Mouse (Mus musculus): ENCODE data around the gene Mid2. TPM values are rescaled to one million over a fixed set of nuclear protein-coding genes. Genes with fewer than 3 reads are reported as not detected.
A peak's percentile ranks its signal among the peaks of the same experiment; 100 is the strongest.

Mid2 gene
- 2.4 and 3.7 TPM in 2 replicates for polyA plus RNA-seq (2014; fragmentation: Nextera tagmentation; extraction: Ambion mirVana)

- H3K4me2 ChIP-seq (ENCODE audit: low read length): peak within 1 kb of the TSS; percentile 69
- no peaks in the 10 kb centered on the region for H3K4me1 ChIP-seq (ENCODE audit: control insufficient read depth, insufficient read depth, low read length)
- WGBS: 29% methylated on average over 22 of the region's 68 CpGs
- H3K9ac ChIP-seq (ENCODE audit: low read length): peak within 1 kb of the TSS; percentile 66
- 0 out of 2 replicates have a peak within 1 kb of the TSS, but pooled peaks have one; percentile 5 for H3K27ac ChIP-seq (ENCODE audit: low read depth, low read length)
- H3K4me3 ChIP-seq (ENCODE audit: low read depth, low read length): peak within 1 kb of the TSS; percentile 45
- DNase-seq (ENCODE audit: low spot score) (peak; percentile 35), ATAC-seq (peak; percentile 77)
- no peaks in the 10 kb centered on the region for H3K9me3 ChIP-seq (replicated peaks; ENCODE audit: control insufficient read depth, low read length)
- peaks cover 6% of the 10 kb centered on the region for H3K27me3 ChIP-seq (replicated peaks; ENCODE audit: control insufficient read depth, insufficient read depth, low read length)
- H3K36me3 ChIP-seq (ENCODE audit: control insufficient read depth, insufficient read depth, low read length): no peaks in the 10 kb centered on the region
These were observed at the start of gene Mid2 for GRCm38 (mm10) chrX:140664479-140665241. Gene Mid2, plus strand, starts transcription at chrX:140664599.

- DNase-seq (ENCODE audit: low spot score): no peak
- WGBS: 70% methylated on average over 12 of the region's 12 CpGs
- no peak for ATAC-seq
These were observed 39.4 kb upstream of the Mid2 start for GRCm38 (mm10) chrX:140624875-140625594.

GRCm38 (mm10) chrX:140638028-140638427 lies 26.4 kb upstream of the Mid2 start:
- no peak overlapping the region for H3K9ac ChIP-seq (ENCODE audit: low read length)
- no peaks in the 10 kb centered on the region for H3K36me3 ChIP-seq (ENCODE audit: control insufficient read depth, insufficient read depth, low read length)
- H3K9me3 ChIP-seq (replicated peaks; ENCODE audit: control insufficient read depth, low read length): no peaks in the 10 kb centered on the region
- ATAC-seq (no peak), DNase-seq (ENCODE audit: low spot score) (no peak)
- no peaks in the 10 kb centered on the region for H3K4me1 ChIP-seq (ENCODE audit: control insufficient read depth, insufficient read depth, low read length)
- no peak overlapping the region for H3K27ac ChIP-seq (ENCODE audit: low read depth, low read length)
- H3K27me3 ChIP-seq (replicated peaks; ENCODE audit: control insufficient read depth, insufficient read depth, low read length): no peaks in the 10 kb centered on the region
- no peak overlapping the region for H3K4me3 ChIP-seq (ENCODE audit: low read depth, low read length)
- H3K4me2 ChIP-seq (ENCODE audit: low read length): no peak overlapping the region
- 87% methylated on average over 5 of the region's 5 CpGs for WGBS

More at GRCm38 (mm10) chrX:140624875-140625594, 39.4 kb upstream of the Mid2 start:
- H3K4me1 ChIP-seq (ENCODE audit: control insufficient read depth, insufficient read depth, low read length): no peaks in the 10 kb centered on the region
- H3K27me3 ChIP-seq (replicated peaks; ENCODE audit: control insufficient read depth, insufficient read depth, low read length): no peaks in the 10 kb centered on the region
- no peaks in the 10 kb centered on the region for H3K9me3 ChIP-seq (replicated peaks; ENCODE audit: control insufficient read depth, low read length)
- no peaks in the 10 kb centered on the region for H3K36me3 ChIP-seq (ENCODE audit: control insufficient read depth, insufficient read depth, low read length)
- H3K27ac ChIP-seq (ENCODE audit: low read depth, low read length): no peak overlapping the region
- H3K4me3 ChIP-seq (ENCODE audit: low read depth, low read length): no peak overlapping the region
- no peak overlapping the region for H3K4me2 ChIP-seq (ENCODE audit: low read length)
- no peak overlapping the region for H3K9ac ChIP-seq (ENCODE audit: low read length)

GRCm38 (mm10) chrX:140639592-140639991 lies 24.8 kb upstream of the Mid2 start:
- 80% methylated on average over 2 of the region's 2 CpGs for WGBS
- no peak overlapping the region for H3K4me2 ChIP-seq (ENCODE audit: low read length)
- no peak overlapping the region for H3K9ac ChIP-seq (ENCODE audit: low read length)
- H3K4me3 ChIP-seq (ENCODE audit: low read depth, low read length): no peak overlapping the region
- ATAC-seq (no peak), DNase-seq (ENCODE audit: low spot score) (no peak)
- H3K4me1 ChIP-seq (ENCODE audit: control insufficient read depth, insufficient read depth, low read length): no peaks in the 10 kb centered on the region
- H3K9me3 ChIP-seq (replicated peaks; ENCODE audit: control insufficient read depth, low read length): no peaks in the 10 kb centered on the region
- no peaks in the 10 kb centered on the region for H3K36me3 ChIP-seq (ENCODE audit: control insufficient read depth, insufficient read depth, low read length)
- no peaks in the 10 kb centered on the region for H3K27me3 ChIP-seq (replicated peaks; ENCODE audit: control insufficient read depth, insufficient read depth, low read length)
- H3K27ac ChIP-seq (ENCODE audit: low read depth, low read length): no peak overlapping the region

- 40% methylated on average over 1 of the region's 1 CpGs for WGBS
- ATAC-seq (no peak), DNase-seq (ENCODE audit: low spot score) (peak; percentile 5)
- H3K36me3 ChIP-seq (ENCODE audit: control insufficient read depth, insufficient read depth, low read length): no peaks in the 10 kb centered on the region
- H3K4me2 ChIP-seq (ENCODE audit: low read length): no peak overlapping the region
- H3K27me3 ChIP-seq (replicated peaks; ENCODE audit: control insufficient read depth, insufficient read depth, low read length): peaks cover 6% of the 10 kb centered on the region; the same call in 1 of the 2 replicates
- no peak overlapping the region for H3K9ac ChIP-seq (ENCODE audit: low read length)
- H3K27ac ChIP-seq (ENCODE audit: low read depth, low read length): no peak overlapping the region
- no peak overlapping the region for H3K4me3 ChIP-seq (ENCODE audit: low read depth, low read length)
- no peaks in the 10 kb centered on the region for H3K4me1 ChIP-seq (ENCODE audit: control insufficient read depth, insufficient read depth, low read length)
- H3K9me3 ChIP-seq (replicated peaks; ENCODE audit: control insufficient read depth, low read length): no peaks in the 10 kb centered on the region
These were observed 3.7 kb upstream of the Mid2 start for GRCm38 (mm10) chrX:140660731-140661130.

- H3K27me3 ChIP-seq (replicated peaks; ENCODE audit: control insufficient read depth, insufficient read depth, low read length): peaks cover 6% of the 10 kb centered on the region
- H3K4me1 ChIP-seq (ENCODE audit: control insufficient read depth, insufficient read depth, low read length): no peaks in the 10 kb centered on the region
- H3K4me2 ChIP-seq (ENCODE audit: low read length): no peak overlapping the region
- DNase-seq (ENCODE audit: low spot score) (no peak), ATAC-seq (no peak)
- no peaks in the 10 kb centered on the region for H3K9me3 ChIP-seq (replicated peaks; ENCODE audit: control insufficient read depth, low read length)
- H3K27ac ChIP-seq (ENCODE audit: low read depth, low read length): no peak overlapping the region
- H3K36me3 ChIP-seq (ENCODE audit: control insufficient read depth, insufficient read depth, low read length): no peaks in the 10 kb centered on the region
- H3K9ac ChIP-seq (ENCODE audit: low read length): no peak overlapping the region
- no peak overlapping the region for H3K4me3 ChIP-seq (ENCODE audit: low read depth, low read length)
- WGBS: 77% methylated on average over 2 of the region's 2 CpGs
These were observed 883 bp upstream of the Mid2 start for GRCm38 (mm10) chrX:140663516-140663915.

GRCm38 (mm10) chrX:140665242-140665810 lies 927 bp downstream of the Mid2 start:
- H3K27me3 ChIP-seq (replicated peaks; ENCODE audit: control insufficient read depth, insufficient read depth, low read length): peaks cover 9% of the 10 kb centered on the region

GRCm38 (mm10) chrX:140675444-140675843 lies 11.0 kb downstream of the Mid2 start:
- no peak overlapping the region for H3K4me2 ChIP-seq (ENCODE audit: low read length)
- no peaks in the 10 kb centered on the region for H3K4me1 ChIP-seq (ENCODE audit: control insufficient read depth, insufficient read depth, low read length)
- H3K9ac ChIP-seq (ENCODE audit: low read length): no peak overlapping the region
- WGBS: 85% methylated on average over 5 of the region's 5 CpGs
- no peaks in the 10 kb centered on the region for H3K9me3 ChIP-seq (replicated peaks; ENCODE audit: control insufficient read depth, low read length)
- no peaks in the 10 kb centered on the region for H3K36me3 ChIP-seq (ENCODE audit: control insufficient read depth, insufficient read depth, low read length)
- H3K27ac ChIP-seq (ENCODE audit: low read depth, low read length): no peak overlapping the region
- ATAC-seq (no peak), DNase-seq (ENCODE audit: low spot score) (no peak)
- H3K4me3 ChIP-seq (ENCODE audit: low read depth, low read length): no peak overlapping the region
- peaks cover 11% of the 10 kb centered on the region; the same call in 1 of the 2 replicates for H3K27me3 ChIP-seq (replicated peaks; ENCODE audit: control insufficient read depth, insufficient read depth, low read length)

More at GRCm38 (mm10) chrX:140665242-140665810, 927 bp downstream of the Mid2 start:
- WGBS: 44% methylated on average over 33 of the region's 47 CpGs
- Histone ChIP-seq H3K36me3 (ENCODE audit: control insufficient read depth, insufficient read depth, low read length) (no peaks in the 10 kb centered on the region), H3K9ac (ENCODE audit: low read length) (peak overlapping the region; percentile 66), H3K4me1 (ENCODE audit: control insufficient read depth, insufficient read depth, low read length) (no peaks in the 10 kb centered on the region), H3K4me2 (ENCODE audit: low read length) (peak overlapping the region; percentile 69), H3K4me3 (ENCODE audit: low read depth, low read length) (peak overlapping the region; percentile 45), H3K27ac (ENCODE audit: low read depth, low read length) (0 out of 2 replicates have a peak overlapping the region, but pooled peaks have one; percentile 5), H3K9me3 (replicated peaks; ENCODE audit: control insufficient read depth, low read length) (no peaks in the 10 kb centered on the region)
- peak; percentile 59 for ATAC-seq
- peak; percentile 20 for DNase-seq (ENCODE audit: low spot score)
